Mouse (Mus musculus): Measurements from ENCODE around the gene Bcas2. TPM values are rescaled to one million over a fixed set of nuclear protein-coding genes. Genes with fewer than 3 reads are reported as not detected.
"Not testable (repeated sequence)": the region's sequence is repeated elsewhere in the genome, so short reads cannot be mapped to it uniquely, and the experiment has no call there.

Bcas2 gene
- total RNA-seq, 2 experiments from 2014 or later: 53.5 to 55.6 TPM

GRCm38 (mm10) chr3:103215399-103215798, 43.9 kb downstream of the Bcas2 start:
- DNase-seq: not testable (repeated sequence)

- no peak for DNase-seq
Measured at GRCm38 (mm10) chr3:103221435-103221834, 50.0 kb downstream of the Bcas2 start.

GRCm38 (mm10) chr3:103223752-103224151, 52.3 kb downstream of the Bcas2 start:
- no peak for DNase-seq

- no peak for DNase-seq
Measured at GRCm38 (mm10) chr3:103224231-103224765, 52.8 kb downstream of the Bcas2 start.

- no peak for DNase-seq
Measured at GRCm38 (mm10) chr3:103227729-103228128, 56.3 kb downstream of the Bcas2 start.

Other genes with a start within 250 kb of the Bcas2 start
- gene Sycp1, start 235.6 kb upstream of the Bcas2 start, total RNA-seq (2021): under 1 TPM in 1 of 2 experiments, not detected in 1; 0.14 TPM
- gene Nr1h5, start 207.5 kb upstream of the Bcas2 start, total RNA-seq (2021): not detected
- gene Sike1, start 175.9 kb upstream of the Bcas2 start, total RNA-seq (2021): 10 to 100 TPM; 82.6 to 88.0 TPM
- 100 to 1,000 TPM; 466 to 483 TPM for gene Csde1, start 151.2 kb upstream of the Bcas2 start, total RNA-seq (2021)
- gene Nras, start 113.4 kb upstream of the Bcas2 start, total RNA-seq (2021): 10 to 100 TPM; 94.1 to 96.3 TPM
- gene Ampd1, start 97.6 kb upstream of the Bcas2 start, total RNA-seq (2021): 100 to 1,000 TPM; 548 to 639 TPM
- gene Dennd2c, start 69.1 kb upstream of the Bcas2 start, total RNA-seq (2021): 1 to 10 TPM; 5.9 to 8.6 TPM
- 10 to 100 TPM; 13.9 to 18.0 TPM for gene Trim33, start 107.6 kb downstream of the Bcas2 start, total RNA-seq (2021)

All from gastrocnemius, postnatal 10 days (tissue).